Mouse (Mus musculus): ENCODE data around the gene Rab3d. TPM values are rescaled to one million over a fixed set of nuclear protein-coding genes. Genes with fewer than 3 reads are reported as not detected.

Rab3d gene
- polyA plus RNA-seq, 1 experiment = 13.6 TPM

Other genes starting within 250 kb of the Rab3d start
- gene Ldlr, start 194.7 kb downstream of the Rab3d start, polyA plus RNA-seq (2012; rRNA removed) = 13.4 and 14.4 TPM in 2 replicates
- gene Spc24, start 157.9 kb downstream of the Rab3d start, polyA plus RNA-seq (2012; rRNA removed) = 3.3 and 3.8 TPM in 2 replicates
- 7.9 and 8.0 TPM in 2 replicates for gene Kank2, start 119.4 kb downstream of the Rab3d start, polyA plus RNA-seq (2012; rRNA removed)
- not detected in 2 replicates for gene Angptl8, start 82.7 kb downstream of the Rab3d start, polyA plus RNA-seq (2012; rRNA removed)
- gene Dock6, start 65.6 kb downstream of the Rab3d start, polyA plus RNA-seq (2012; rRNA removed) = 47.7 and 50.1 TPM in 2 replicates
- gene Ccdc159, start 9.3 kb upstream of the Rab3d start, polyA plus RNA-seq (2012; rRNA removed) = 18.3 and 26.9 TPM in 2 replicates
- 53.8 and 53.9 TPM in 2 replicates for gene Tmem205, start 9.4 kb upstream of the Rab3d start, polyA plus RNA-seq (2012; rRNA removed)
- gene Plppr2, start 18.8 kb upstream of the Rab3d start, polyA plus RNA-seq (2012; rRNA removed) = 182 and 192 TPM in 2 replicates
- gene Swsap1, start 37.6 kb upstream of the Rab3d start, polyA plus RNA-seq (2012; rRNA removed) = 9.0 and 10.1 TPM in 2 replicates
- gene Epor, start 45.3 kb upstream of the Rab3d start, polyA plus RNA-seq (2012; rRNA removed) = 8.8 and 10.3 TPM in 2 replicates
- 5.0 and 6.7 TPM in 2 replicates for gene Rgl3, start 71.3 kb upstream of the Rab3d start, polyA plus RNA-seq (2012; rRNA removed)
- gene Ccdc151, start 84.4 kb upstream of the Rab3d start, polyA plus RNA-seq (2012; rRNA removed) = 6.9 TPM in 2 replicates
- 106 and 112 TPM in 2 replicates for gene Prkcsh, start 84.6 kb upstream of the Rab3d start, polyA plus RNA-seq (2012; rRNA removed)
- gene Elavl3, start 133.8 kb upstream of the Rab3d start, polyA plus RNA-seq (2012; rRNA removed) = 143 and 155 TPM in 2 replicates
- 0.54 TPM in 1 of 2 replicates, not detected in the other for gene Gm49318, start 153.1 kb upstream of the Rab3d start, polyA plus RNA-seq (2012; rRNA removed)
- 38.2 and 39.5 TPM in 2 replicates for gene Zfp653, start 153.2 kb upstream of the Rab3d start, polyA plus RNA-seq (2012; rRNA removed)
- 62.5 and 64.9 TPM in 2 replicates for gene Ecsit, start 167.2 kb upstream of the Rab3d start, polyA plus RNA-seq (2012; rRNA removed)
- gene Cnn1, start 181.0 kb upstream of the Rab3d start, polyA plus RNA-seq (2012; rRNA removed) = 1.4 and 2.3 TPM in 2 replicates
- 107 and 121 TPM in 2 replicates for gene Elof1, start 199.0 kb upstream of the Rab3d start, polyA plus RNA-seq (2012; rRNA removed)
- gene Acp5, start 217.5 kb upstream of the Rab3d start, polyA plus RNA-seq (2012; rRNA removed) = 0.60 and 1.6 TPM in 2 replicates
- 93.7 and 106 TPM in 2 replicates for gene Pigyl, start 238.7 kb upstream of the Rab3d start, polyA plus RNA-seq (2012; rRNA removed)